Mouse (Mus musculus) midbrain, embryonic 10.5 days (tissue): Measurements from ENCODE around the gene Wdr83. TPM values are rescaled to one million over a fixed set of nuclear protein-coding genes. Genes with fewer than 3 reads are reported as not detected.

ENCODE experiments used
- DNase-seq: peaks from one replicate; pipeline ENCODE4 v3.0.0-alpha.2; 2017; ENCODE audit warnings: low spot score
- H3K27ac ChIP-seq: fragments of 300-500 bp; sonication (generic); replicated peaks from 2 replicates; pipeline ENCODE4 v1.5.1; 2016; ENCODE audit warnings: mild to moderate bottlenecking
- H3K27me3 ChIP-seq: fragments of 300-500 bp; sonication (generic); 2 replicates; pipeline ENCODE4 v1.6.1; 2016; ENCODE audit warnings: low read depth, mild to moderate bottlenecking; ENCODE audit not compliant: poor library complexity, severe bottlenecking
- H3K36me3 ChIP-seq: fragments of 300-500 bp; sonication (generic); 2 replicates; pipeline ENCODE4 v1.6.1; 2016; ENCODE audit warnings: mild to moderate bottlenecking, moderate library complexity
- H3K4me1 ChIP-seq: fragments of 300-500 bp; sonication (generic); 2 replicates; pipeline ENCODE4 v1.6.1; 2016
- H3K4me3 ChIP-seq: fragments of 300-500 bp; sonication (generic); 2 replicates; pipeline ENCODE4 v1.5.1; 2016; ENCODE audit warnings: mild to moderate bottlenecking, moderate library complexity
- H3K9me3 ChIP-seq: fragments of 300-500 bp; sonication (generic); replicated peaks from 2 replicates; pipeline ENCODE4 v1.6.1; 2016; ENCODE audit warnings: mild to moderate bottlenecking
- WGBS: fragments of 180-500 bp; shearing (Covaris S2); methylation state at CpG from one replicate; pipeline ENCODE4 v1.1.7; 2016; 5-methylcytosine and 5-hydroxymethylcytosine counted together
- polyA plus RNA-seq: library from polyadenylated mRNA; unstranded; fragments of >200 nt; fragmentation: Nextera tagmentation; extraction: Ambion mirVana; gene quantifications from 2 replicates; pipeline ENCODE4 v1.2.1, GENCODE M21; 2016

Gene Wdr83
- polyA plus RNA-seq, 1 experiment from 2014 or later, result 61.2 TPM

DNA sequence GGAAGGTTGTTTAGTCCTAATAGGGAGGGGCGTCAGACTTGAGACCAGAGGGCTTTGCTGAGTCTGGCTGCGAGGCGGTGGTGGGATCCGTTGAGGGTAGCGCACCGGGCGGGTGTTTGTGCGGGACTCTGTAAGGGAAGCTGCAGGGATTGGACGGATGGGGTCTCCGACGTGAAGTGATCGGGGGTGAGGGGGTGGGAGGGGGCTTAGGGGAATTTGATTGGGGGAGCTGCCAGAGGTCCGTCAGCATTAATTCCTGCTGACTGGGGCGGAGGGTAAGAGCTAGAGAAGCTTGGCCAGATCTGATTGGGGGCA lies 43.8 kb downstream of the Wdr83 start:
- WGBS, result under 1% methylated on average over 14 of the region's 14 CpGs
- peak overlapping the region; percentile 99 for H3K27ac ChIP-seq
- H3K4me1 ChIP-seq, result peaks cover 38% of the 10 kb centered on the region
- no peaks in the 10 kb centered on the region for H3K9me3 ChIP-seq
- no peak for DNase-seq
- peak overlapping the region; percentile 76 for H3K4me3 ChIP-seq
- H3K36me3 ChIP-seq, result peaks cover 50% of the 10 kb centered on the region
- no peaks in the 10 kb centered on the region for H3K27me3 ChIP-seq

DNA sequence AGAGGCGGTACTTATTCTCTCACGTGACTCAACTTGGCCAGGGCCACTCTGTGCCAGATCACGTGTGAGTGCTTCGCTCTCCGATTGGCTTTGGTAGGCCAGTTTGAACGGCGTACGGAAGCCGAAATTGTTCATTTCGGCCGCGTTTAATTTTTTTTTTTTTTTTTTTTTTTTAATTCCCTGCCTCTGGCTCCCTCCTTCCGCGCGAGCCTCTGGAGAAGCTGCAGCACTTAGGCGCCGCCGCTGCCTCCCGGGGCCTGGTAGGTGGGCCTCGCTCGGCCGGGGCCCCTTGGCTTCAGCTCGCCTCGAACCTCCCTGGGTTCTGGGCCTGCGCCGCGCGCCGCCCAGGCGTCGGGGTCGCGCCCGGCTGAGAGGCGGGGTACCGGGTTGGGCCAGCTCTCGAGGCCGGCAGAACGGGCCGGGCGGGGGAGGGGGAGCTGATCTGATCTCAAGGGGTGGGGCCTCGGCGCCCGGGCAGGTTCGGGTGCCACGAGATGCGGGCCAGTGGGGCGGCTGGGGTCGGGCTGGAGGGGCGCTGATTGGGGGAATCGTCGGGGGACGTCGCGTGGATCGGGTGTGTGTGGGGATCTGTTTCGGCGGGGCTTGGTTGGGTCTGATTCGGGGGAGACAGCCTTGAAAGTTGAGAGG lies 44.3 kb downstream of the Wdr83 start, which contains the start of gene Tnpo2:
Tnpo2 (plus strand) TSS at position 198 of the 648 bp plus-strand sequence.
- peak within 1 kb of the TSS; percentile 99 for H3K27ac ChIP-seq
- DNase-seq, result peak; percentile 90
- peaks cover 50% of the 10 kb centered on the region for H3K36me3 ChIP-seq
- peaks cover 38% of the 10 kb centered on the region for H3K4me1 ChIP-seq
- no peaks in the 10 kb centered on the region for H3K27me3 ChIP-seq
- WGBS, result under 1% methylated on average over 58 of the region's 59 CpGs
- H3K4me3 ChIP-seq, result peak within 1 kb of the TSS; percentile 76
- H3K9me3 ChIP-seq, result no peaks in the 10 kb centered on the region

DNA sequence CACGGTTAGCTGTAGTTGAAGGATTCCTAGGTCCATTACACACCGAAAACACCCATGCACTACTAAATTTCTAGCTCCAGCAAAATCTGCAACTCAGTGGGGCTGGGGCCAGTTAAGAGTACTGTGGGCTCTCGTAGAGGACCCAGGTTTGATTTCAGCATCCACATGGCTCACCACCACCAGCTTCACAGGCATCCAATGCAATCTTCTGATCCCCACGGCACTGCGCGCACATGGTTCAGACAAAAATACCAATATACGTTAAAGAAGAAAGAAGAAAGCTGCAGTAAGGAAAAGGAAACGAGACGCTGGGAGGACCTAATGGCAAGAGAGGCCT lies 44.8 kb downstream of the Wdr83 start:
- WGBS, result 0% methylated on average over 9 of the region's 9 CpGs

DNA sequence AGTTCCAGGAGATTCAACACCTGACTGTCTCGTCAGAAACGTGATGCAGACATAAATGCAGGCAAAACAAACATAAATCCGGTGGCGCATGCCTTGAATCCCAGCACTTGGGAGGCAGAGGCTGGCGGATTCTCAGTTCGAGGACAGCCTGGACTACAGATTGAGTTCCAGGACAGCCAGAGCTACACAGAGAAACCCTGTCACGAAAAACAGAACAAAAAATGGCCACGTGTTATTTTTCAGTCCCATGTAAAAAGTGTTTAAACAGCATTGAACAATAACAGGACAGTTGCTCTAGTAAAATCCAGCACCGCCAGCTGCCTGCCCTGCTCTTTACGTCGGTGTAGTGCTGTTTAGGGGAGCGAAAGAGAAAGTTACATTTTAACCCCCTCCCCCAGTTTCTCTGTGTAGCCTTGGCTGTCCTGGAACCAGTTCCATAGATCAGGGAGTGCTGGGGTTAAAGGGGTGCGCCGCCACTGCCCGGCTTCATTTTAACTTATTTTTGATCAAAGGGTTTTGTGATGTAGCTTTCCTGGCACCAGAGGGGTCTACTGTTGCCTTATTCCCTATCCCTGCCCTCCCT lies 45.3 kb downstream of the Wdr83 start:
- no peaks in the 10 kb centered on the region for H3K9me3 ChIP-seq
- DNase-seq, result peak; percentile 40
- H3K4me1 ChIP-seq, result peaks cover 38% of the 10 kb centered on the region
- no peaks in the 10 kb centered on the region for H3K27me3 ChIP-seq
- H3K36me3 ChIP-seq, result peaks cover 49% of the 10 kb centered on the region
- WGBS, result 1% methylated on average over 15 of the region's 15 CpGs
- H3K4me3 ChIP-seq, result peak overlapping the region; percentile 76
- peak overlapping the region; percentile 99 for H3K27ac ChIP-seq

More for the DNA sequence above, 44.8 kb downstream of the Wdr83 start:
- Histone ChIP-seq H3K27me3 (no peaks in the 10 kb centered on the region), H3K4me3 (peak overlapping the region; percentile 76), H3K27ac (peak overlapping the region; percentile 99), H3K4me1 (peaks cover 38% of the 10 kb centered on the region), H3K36me3 (peaks cover 50% of the 10 kb centered on the region), H3K9me3 (no peaks in the 10 kb centered on the region)
- no peak for DNase-seq

DNA sequence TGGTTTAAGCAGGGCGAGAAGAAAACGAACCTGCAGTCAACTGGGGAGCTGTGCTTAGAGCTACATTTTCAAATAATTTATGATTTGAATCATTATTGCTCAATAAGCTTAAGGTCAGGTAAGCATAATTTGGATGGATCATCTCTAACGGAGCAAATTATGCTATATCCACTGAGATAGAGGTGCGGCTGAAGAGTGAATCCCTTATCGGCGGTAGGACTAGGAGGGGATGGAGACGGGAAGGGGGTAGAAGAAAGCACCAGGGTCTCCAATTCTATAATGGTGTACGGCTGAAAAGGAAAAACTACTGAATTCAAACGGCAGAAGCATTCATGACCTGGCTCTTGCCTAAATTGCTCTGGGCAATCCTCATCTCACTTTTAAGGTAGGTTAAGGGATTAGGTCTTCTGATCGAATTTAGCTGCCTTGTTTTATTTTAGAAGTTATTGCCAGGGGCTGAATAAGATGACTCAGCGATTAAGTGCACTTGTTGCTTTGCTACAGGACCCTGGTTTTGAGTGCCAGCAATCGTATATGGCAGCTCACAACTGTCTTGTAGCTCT lies 45.9 kb downstream of the Wdr83 start:
- Histone ChIP-seq H3K4me1 (peaks cover 38% of the 10 kb centered on the region), H3K4me3 (peak overlapping the region; percentile 76), H3K9me3 (no peaks in the 10 kb centered on the region), H3K27ac (peak overlapping the region; percentile 99), H3K36me3 (peaks cover 49% of the 10 kb centered on the region), H3K27me3 (no peaks in the 10 kb centered on the region)
- no peak for DNase-seq
- 8% methylated on average over 12 of the region's 12 CpGs for WGBS

DNA sequence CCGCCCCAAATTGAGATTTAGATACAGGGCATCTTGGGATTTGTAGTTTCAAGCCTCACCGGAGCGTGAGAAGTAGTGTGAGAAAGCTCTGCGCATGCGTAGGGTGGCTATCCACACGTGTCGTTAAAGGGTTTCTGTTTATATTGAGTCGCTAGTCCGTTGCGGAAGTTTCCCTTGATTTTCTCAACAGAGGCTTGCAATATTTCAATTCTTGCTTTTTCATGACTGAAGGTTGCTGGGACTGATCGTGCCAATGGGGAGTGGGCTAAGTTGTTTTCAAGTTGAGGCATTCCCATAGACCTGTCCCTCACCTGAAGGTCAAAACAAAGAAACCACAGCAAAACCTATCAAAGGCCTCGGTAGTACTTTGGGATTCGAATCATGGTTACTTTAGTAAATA lies 46.3 kb downstream of the Wdr83 start:
- H3K27ac ChIP-seq, result 0 out of 2 replicates have a peak overlapping the region, but pooled peaks have one; percentile 17

DNA sequence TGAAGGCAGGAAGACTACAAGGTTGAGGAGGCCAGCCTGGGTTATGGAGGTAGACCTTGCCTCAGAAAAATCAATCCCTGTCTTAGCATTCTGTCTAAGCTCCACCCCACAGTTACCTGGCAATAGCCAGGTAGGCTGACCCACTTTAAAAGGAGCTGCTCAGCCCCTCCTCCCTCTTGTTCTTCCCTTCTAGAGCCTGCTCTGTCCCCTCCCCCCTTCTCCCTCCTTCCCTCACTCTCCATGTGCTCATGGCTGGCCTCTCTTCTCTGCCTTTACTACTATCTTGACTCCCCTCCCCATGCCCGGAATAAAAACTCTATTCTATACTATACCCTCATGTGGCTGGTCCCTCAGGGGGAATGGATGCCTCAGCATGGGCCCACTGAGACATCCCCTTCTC lies 47.2 kb downstream of the Wdr83 start:
- Histone ChIP-seq H3K4me3 (no peak overlapping the region), H3K27me3 (no peaks in the 10 kb centered on the region), H3K36me3 (peaks cover 53% of the 10 kb centered on the region), H3K27ac (no peak overlapping the region), H3K4me1 (peaks cover 37% of the 10 kb centered on the region), H3K9me3 (no peaks in the 10 kb centered on the region)
- DNase-seq, result no peak
- WGBS, result 71% methylated on average over 1 of the region's 1 CpGs

More for the DNA sequence above, 46.3 kb downstream of the Wdr83 start:
- no peaks in the 10 kb centered on the region for H3K27me3 ChIP-seq
- H3K9me3 ChIP-seq, result no peaks in the 10 kb centered on the region
- DNase-seq, result peak; percentile 75
- WGBS, result 4% methylated on average over 13 of the region's 13 CpGs
- H3K4me1 ChIP-seq, result peaks cover 38% of the 10 kb centered on the region
- peak overlapping the region; percentile 76 for H3K4me3 ChIP-seq
- peaks cover 49% of the 10 kb centered on the region for H3K36me3 ChIP-seq

DNA sequence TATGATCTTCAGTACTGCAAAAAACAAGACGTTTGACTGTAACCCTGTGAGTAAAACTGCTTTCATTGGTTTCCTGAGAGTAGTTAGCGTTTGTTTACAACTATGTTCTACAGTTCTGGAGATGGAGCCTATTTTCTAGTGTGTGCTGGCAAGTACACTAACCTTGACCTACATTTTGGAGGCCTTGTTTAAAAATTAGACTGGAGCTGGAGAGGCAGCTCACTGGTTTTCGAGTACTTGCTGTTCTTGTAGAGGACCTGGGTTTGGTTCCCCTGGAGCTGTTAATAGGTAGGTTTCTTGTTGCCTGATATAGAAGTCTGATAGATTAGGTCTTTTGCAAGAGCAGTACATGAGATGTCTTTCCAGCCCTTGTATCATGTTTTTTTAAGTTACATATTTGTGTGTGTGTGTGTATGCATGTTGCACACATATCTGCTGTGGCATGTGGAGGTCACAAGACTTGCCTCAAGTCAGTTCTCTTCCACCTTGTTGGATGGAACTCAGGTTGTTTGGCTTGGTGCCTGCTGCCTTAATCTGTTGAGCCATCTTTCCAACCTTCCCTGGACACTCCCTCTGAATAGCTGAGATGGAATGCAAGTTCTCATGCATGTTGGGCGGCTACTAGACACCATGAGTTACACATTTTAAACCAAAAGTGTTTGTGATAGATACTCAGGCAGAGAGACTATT lies 48.3 kb downstream of the Wdr83 start:
- DNase-seq, result no peak
- WGBS, result 88% methylated on average over 4 of the region's 4 CpGs
- Histone ChIP-seq H3K27me3 (no peaks in the 10 kb centered on the region), H3K4me1 (peaks cover 37% of the 10 kb centered on the region), H3K4me3 (no peak overlapping the region), H3K27ac (no peak overlapping the region), H3K36me3 (peaks cover 57% of the 10 kb centered on the region), H3K9me3 (no peaks in the 10 kb centered on the region)

DNA sequence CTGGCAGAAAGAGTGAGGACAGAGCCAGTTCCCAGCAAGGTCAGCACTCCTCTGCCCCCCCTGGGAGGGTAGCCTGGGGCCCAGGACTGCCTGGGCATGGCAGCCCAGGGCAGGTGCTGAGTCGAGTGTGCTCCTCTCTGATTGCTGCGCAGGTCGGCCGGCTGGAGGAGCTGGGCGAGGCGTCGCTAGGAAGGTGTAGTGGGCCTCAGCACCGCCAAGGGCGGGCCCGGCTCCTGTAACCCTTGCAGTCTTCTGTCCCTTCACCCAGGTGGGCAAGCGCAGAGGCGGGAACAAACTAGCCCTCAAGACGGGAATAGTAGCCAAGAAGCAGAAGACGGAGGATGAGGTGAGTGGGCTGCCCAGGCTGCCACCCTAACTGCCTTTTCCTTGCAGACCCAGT lies 51.8 kb downstream of the Wdr83 start:
- 92% methylated on average over 14 of the region's 14 CpGs for WGBS
- peak overlapping the region; percentile 83; the same call in 1 of the 2 replicates for H3K4me3 ChIP-seq
- no peaks in the 10 kb centered on the region for H3K27me3 ChIP-seq
- peaks cover 36% of the 10 kb centered on the region for H3K4me1 ChIP-seq
- no peaks in the 10 kb centered on the region for H3K9me3 ChIP-seq
- DNase-seq, result no peak
- H3K36me3 ChIP-seq, result peaks cover 56% of the 10 kb centered on the region
- H3K27ac ChIP-seq, result no peak overlapping the region

DNA sequence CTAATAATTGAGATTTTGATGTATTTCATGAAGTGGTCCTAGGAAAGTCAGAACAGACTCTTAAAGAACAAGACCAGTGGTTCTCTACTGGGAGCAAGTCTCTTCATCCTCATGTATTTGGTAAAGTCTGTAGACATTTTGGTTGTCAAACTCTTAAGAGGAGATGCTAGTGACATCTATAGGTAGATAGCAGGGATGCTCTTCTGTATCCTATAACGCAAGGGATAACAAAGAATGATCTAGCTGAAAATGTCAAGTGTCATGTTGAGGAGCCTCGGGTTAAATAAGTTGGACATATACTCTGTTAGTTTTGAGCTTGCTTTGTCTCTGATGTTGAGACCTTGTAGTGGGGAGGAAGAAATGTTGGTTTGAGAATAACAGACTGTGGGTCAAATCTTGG lies 53.2 kb downstream of the Wdr83 start:
- Histone ChIP-seq H3K36me3 (peaks cover 56% of the 10 kb centered on the region), H3K27ac (peak overlapping the region; percentile 98), H3K4me1 (peaks cover 44% of the 10 kb centered on the region), H3K27me3 (no peaks in the 10 kb centered on the region), H3K9me3 (no peaks in the 10 kb centered on the region), H3K4me3 (peak overlapping the region; percentile 83)
- DNase-seq, result no peak
- 31% methylated on average over 2 of the region's 2 CpGs for WGBS

DNA sequence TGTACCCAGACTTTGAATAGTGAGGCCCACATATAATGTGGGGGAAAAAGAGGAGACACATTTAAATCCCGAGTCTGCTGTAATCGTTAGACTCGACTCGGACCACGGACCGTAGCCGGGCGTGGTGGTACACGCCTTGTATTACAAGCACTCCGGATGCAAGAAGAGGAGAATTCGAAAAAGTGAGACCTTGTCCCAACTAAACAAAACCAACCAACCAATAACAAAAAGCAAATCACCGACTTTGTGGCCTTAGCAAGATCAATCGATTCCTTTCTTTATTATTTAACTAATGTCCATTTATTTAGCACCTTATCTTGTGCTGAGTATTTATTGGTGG lies 53.6 kb downstream of the Wdr83 start:
- no peak for DNase-seq
- Histone ChIP-seq H3K4me1 (peaks cover 44% of the 10 kb centered on the region), H3K4me3 (peak overlapping the region; percentile 83), H3K36me3 (peaks cover 56% of the 10 kb centered on the region), H3K27me3 (no peaks in the 10 kb centered on the region), H3K9me3 (no peaks in the 10 kb centered on the region), H3K27ac (peak overlapping the region; percentile 98)
- WGBS, result 2% methylated on average over 13 of the region's 13 CpGs

DNA sequence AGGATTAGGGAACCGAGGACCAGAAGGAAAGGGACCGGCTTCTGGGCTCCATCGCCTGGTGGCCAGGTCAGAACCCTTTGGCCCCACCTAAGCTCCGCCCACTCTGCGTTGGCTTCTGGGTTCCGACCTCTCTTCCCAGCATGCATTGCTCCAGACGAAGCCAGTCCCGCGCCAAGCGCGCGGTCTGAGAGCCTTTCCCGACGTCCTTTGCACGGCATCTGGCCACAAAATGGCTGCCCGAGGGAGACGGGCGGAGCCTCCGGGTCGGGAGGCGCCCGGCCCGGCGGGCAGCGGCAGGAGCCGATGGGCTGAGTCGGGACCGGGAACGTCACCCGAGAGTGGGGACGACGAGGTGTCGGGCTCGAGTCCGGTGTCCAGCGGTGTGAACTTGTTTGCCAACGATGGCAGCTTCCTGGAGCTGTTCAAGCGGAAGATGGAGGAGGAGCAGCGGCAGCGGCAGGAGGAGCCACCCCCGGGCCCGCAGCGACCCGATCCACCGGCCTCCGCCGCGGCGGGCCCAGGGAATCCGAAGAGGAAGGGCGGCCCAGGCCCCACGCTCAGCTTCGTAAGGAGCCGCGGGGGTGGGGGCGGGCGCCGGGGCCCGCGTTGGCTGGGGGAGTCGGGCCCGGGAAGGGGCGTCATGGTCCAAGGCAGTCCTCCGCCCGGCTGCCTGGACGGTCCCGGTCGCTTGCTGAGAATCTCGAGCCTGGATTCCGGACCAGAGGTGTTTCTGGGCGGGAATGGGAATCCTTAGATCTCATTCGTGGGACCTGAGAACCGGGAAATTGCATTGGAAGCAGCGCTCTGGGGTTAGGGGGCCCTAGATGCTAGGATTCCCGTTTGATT lies 54.2 kb downstream of the Wdr83 start, which contains the start of gene Trir:
Trir (plus strand) TSS at position 154 of the 846 bp plus-strand sequence.
- peaks cover 56% of the 10 kb centered on the region for H3K36me3 ChIP-seq

More for the DNA sequence above, 54.2 kb downstream of the Wdr83 start, which contains the start of gene Trir:
- DNase-seq, result peak; percentile 97
- H3K9me3 ChIP-seq, result no peaks in the 10 kb centered on the region
- H3K27me3 ChIP-seq, result no peaks in the 10 kb centered on the region
- peak within 1 kb of the TSS; percentile 98 for H3K27ac ChIP-seq
- WGBS, result under 1% methylated on average over 75 of the region's 75 CpGs
- H3K4me1 ChIP-seq, result peaks cover 44% of the 10 kb centered on the region
- peak within 1 kb of the TSS; percentile 83 for H3K4me3 ChIP-seq
